Mouse (Mus musculus) urinary bladder, adult 2 months (tissue): ENCODE data around the gene Igdcc3. TPM values are rescaled to one million over a fixed set of nuclear protein-coding genes. Genes with fewer than 3 reads are reported as not detected.

Experiments
- DNase-seq: peaks from one replicate; pipeline ENCODE4 v3.0.0; 2022; ENCODE audit warnings: low spot score
- polyA plus RNA-seq: library from polyadenylated mRNA; depleted of rRNA; stranded (reverse); fragments of >200 nt; gene quantifications from 2 replicates; pipeline ENCODE4 v1.2.3, GENCODE M21; 2012

The Igdcc3 gene
- polyA plus RNA-seq, 1 experiment = 2.3 TPM

DNA sequence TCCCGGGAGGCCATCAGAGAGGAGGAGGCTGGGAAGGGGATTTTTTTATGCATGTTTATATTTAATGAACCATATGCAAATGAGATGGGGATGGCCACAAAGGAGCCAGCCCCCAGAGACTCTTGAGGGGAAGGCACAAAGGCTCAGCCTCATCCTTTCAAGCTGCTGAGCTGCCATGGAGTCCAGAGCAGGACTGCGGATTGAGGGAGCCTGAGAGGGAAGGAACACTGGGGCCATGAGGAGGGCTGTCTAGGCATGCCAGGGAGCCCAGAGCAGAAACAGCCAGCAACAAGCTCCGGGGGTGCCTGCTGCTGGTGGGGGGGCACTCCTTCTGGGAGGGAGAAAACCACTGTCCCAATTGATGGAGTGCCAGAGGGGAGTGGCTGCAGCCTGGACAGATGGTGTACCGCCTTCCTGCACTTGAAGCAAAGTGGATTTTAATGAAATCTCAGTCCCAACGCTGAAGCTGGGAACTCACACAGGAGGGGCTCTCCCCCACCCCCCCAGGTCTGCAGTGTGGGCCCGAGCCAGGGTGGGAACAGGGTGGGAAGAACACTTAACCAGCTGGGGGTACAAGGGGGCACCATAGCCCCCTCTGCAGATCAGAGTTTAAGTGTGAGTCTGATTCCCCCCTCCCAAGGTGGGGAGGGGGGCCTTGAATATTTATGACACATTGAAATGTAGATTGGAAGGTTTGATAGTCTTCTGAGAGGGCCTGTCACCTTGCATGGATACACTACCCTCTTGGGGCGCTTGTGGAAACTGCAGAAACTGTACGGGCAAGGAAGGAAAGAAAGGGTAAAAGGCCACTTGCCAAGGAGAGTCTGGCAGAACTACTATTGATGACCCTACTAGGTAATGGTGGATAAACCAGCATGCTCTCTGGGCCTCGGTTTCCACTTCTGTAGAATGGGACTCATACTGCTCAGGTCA is 35.2 kb downstream of the Igdcc3 start:
- DNase-seq = no peak

DNA sequence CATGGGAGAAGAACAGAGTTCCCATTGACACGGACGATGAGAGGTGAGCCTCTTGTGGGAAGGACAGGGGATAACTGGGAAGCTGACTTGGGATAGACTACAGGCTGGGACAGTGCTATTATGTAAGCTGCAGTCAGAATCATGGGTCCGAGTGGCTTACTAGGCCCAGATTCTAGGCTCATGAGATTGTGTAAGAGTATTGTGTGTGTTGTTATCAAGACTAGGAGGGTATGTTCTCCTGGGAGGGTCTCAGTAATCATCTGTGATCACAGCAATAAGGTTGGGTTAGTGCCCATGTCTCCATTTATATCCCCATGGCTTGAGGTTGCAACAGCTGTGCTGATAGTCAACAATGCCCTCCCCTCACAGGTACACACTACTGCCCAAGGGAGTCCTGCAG is 36.5 kb downstream of the Igdcc3 start:
- DNase-seq = no peak

DNA sequence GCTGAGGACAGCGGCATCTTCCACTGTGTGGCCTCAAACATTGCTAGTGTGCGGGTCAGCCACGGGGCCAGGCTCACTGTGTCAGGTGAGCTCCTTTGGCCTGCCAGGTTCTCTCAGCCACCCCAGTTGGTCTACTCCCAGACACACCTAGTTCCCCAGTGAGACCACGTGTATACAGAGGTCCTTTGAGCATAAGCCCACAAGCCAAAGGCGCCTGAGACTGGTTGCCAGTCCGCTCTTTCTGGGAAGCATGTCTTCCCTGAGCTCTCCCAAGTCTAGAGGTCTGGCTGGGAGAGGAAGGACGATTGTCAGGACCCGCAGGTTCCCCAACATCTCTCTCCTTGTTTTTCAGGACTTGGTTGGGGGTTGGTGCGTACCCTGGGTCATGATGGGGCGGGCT is 36.9 kb downstream of the Igdcc3 start:
- DNase-seq = no peak

- DNase-seq = no peak
Measured at GRCm38 (mm10) chr9:65178336-65179213, 37.6 kb downstream of the Igdcc3 start.

- no peak for DNase-seq
Measured at GRCm38 (mm10) chr9:65179817-65180624, 39.0 kb downstream of the Igdcc3 start.

DNA sequence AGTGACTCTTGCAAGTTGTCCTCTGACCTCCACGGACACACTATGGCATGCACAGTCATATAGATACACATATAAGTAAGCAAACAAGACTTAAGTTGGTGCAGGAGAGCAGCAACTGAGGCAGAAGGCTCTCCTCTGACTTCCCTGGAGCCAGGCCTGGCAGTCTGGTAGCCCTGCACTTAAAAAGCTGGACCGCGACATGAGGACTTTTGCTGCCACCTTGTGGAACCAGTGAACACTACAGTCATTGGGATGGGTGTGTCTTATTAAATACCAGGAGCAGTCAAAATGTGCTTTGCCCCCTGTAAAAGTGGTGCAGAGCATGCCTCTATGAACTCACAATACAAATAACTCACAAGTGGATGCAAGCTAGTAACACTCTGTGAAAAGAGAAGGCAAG is 47.6 kb downstream of the Igdcc3 start:
- no peak for DNase-seq

DNA sequence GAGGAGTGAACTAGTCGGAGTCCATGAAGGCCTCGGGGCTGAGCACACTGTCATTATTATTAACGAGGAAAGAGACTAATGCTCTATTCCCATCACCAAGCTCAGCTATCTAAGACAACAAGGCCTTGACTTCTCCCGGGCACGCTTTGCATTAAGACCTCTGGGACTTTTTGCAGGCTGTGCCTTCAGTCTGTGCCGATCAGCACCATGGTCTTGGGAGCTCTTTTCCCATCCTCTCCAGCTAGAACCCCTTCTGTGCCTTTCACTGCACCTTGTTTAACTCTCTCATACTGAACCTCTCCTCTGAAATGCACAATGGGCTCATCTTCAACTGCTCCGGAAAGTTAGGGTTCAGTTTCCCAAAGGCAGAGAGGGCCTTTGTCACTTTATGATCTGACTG is 49.3 kb downstream of the Igdcc3 start:
- DNase-seq = no peak

GRCm38 (mm10) chr9:65191389-65191754 is 50.4 kb downstream of the Igdcc3 start:
- DNase-seq = no peak

- DNase-seq = no peak
Measured at GRCm38 (mm10) chr9:65191755-65192469, 50.9 kb downstream of the Igdcc3 start.

DNA sequence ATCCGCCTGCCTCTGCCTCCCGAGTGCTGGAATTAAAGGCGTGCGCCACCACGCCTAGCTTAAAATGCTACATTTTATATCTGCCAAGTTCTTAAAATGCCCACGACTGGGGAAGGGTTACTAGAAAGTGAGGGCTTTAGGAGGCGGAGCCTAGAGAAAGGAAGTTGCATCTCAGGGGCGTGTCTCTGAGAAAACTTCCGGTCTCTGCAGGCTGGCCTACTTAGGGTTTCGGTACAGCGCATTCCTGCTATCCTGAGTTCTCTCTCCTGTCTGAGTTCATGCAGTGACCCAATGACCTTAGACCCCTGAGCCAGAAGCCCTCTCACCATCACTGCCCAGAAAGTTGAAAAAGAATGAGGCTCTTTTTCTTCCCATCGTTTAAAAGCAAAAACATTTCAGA is 52.2 kb downstream of the Igdcc3 start:
- DNase-seq = no peak

DNA sequence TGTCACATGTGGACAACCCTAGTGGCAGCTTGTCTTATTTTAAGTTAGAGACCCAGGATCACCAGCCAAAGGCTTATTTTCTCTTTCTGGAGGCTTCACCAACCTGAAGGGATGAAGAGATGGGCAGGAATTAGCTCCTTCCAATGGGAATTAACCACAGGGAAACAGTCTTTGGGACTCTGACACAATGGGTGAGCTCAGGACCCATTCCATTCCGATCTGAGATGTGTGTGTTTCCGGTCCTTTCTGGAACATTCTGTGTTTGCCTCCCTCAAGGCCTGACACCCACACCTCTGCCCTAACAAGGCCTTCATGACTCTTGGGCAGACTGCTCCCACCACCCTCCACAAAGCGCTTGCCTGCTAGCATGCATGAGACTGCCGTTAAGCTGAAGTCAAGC is 54.1 kb downstream of the Igdcc3 start, which contains the start of gene Parp16:
Parp16 (plus strand) TSS at position 301 of the 400 bp plus-strand sequence.
- DNase-seq = no peak

DNA sequence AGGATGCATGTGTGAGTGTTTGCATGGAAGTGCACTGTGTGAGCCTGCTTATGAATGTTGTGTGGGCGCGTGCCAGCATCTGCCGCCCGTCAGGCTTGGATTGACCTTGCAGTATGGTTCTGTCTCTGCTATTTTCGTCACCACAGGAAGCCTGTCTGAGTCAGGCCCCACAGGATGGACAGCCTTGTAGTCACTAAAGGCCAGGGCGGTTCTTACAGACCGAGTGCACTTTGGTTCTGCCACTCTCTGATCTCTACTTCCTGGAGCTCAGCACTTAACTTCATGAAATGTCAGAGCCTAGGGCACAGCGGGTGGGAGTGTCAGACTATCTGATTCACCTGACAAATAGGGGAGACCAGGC is 54.6 kb downstream of the Igdcc3 start:
- DNase-seq = no peak

DNA sequence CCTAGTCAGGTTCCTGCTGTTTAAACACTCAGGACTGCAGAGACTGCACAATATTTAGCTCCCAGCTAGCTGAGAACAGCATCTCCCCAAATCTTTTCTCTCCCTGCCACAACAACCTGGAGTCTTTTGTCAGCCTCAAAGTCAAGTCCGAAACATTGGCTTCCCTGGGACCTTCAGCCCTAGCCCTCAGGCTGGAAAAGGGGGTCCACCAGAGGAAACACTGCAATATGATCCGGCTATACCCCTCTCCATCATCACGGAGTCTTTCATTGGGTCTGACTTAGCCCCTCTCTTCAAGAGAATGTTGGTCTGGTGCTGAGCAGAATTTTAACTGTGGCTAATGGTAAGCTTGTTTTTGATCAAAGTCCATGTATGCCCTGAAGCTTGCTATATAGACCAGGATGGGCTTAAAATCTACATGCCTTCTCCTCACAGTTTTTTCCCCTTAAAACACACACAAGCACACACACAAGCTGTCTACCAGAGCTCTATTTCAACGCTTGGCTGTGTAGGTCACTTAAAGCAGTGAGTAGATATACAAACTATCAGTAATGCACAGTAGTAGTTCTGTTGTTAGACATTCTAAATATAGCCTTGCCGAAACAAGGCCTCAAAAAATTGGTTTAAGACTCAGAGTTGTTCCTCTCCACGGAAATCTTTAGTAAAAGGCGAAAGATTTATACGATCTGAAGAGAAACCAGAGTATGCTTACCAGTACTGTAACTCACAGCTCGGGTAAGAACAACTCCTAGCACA is 55.2 kb downstream of the Igdcc3 start:
- DNase-seq = no peak

DNA sequence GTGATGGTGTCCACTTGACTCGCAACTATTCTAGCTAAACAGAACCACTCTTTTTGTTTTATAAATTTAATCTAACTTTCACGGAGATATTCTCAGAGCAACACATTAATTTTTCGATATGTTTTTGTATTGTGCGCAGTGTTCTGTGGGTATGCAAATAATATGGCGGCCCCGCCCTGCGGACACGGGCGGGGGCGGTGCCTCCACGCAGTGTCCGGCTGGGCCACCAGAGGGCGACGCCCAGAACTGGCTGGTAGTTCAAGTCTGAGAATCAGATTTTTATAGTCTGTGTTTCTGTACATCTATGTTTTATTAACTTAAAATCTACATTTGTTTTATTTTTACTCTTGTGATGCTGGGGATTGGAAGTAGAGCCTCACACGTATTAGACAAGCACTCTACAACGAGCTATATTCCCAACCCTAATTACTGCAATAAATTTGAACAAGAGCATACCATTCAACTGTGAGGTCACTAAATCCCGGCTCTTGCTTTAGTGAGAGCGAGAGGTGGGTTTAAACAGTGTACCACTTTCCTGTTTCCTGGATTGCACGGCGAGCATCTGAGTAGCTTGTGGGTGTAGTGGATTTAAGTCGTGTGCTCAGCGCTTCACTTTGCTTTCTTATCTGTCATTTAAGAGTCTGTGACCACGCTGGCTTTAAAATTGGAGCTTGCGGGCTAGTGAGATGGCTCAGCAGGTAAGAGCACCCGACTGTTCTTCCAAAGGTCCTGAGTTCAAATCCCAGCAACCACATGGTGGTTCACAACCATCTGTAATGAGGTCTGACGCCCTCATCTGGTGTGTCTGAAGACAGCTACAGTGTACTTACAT is 56.0 kb downstream of the Igdcc3 start:
- DNase-seq = peak; percentile 91

DNA sequence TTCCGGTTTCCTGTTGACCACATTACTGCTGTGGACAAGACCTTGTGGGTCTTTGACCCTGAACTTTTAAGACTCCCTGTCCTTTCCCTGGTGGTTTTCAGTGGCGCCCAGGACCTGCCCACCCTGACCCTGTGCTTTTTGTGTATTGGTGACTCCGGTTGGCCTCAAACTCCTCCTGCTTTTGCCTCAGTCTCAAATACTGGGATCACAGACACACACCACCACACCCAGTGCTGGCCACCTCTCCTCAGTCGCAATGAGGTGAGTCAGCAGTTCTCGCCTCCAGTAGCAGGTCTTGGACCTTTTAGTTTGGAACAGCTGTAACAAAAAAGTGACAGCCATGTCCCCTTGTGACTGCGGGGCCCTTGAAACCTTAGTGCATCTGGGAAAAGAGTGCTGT is 56.8 kb downstream of the Igdcc3 start:
- no peak for DNase-seq

- DNase-seq = no peak
Measured at GRCm38 (mm10) chr9:65199723-65200122, 58.7 kb downstream of the Igdcc3 start.

DNA sequence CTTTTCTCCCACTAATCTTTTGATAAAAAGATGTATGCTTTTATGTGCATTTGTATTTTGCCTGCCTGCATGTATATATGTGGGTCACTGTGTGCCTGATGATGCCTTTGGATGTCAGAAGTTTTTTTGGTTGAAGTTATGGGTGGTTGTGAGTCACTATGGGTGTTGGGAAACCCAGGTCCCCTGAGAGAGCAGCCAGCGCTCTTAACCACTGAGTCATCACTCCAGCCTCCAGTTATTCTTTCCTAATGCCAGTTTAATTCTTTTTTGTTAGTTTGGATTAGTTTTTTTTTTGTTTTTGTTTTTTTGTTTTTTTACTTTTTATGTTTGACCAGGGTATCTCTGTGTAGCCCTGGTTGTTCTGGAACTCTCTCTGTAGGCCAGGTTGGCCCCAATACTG is 59.6 kb downstream of the Igdcc3 start:
- DNase-seq = no peak

- no peak for DNase-seq
Measured at GRCm38 (mm10) chr9:65201021-65201380, 60.0 kb downstream of the Igdcc3 start.

- DNase-seq = peak; percentile 52
Measured at GRCm38 (mm10) chr9:65201381-65202164, 60.6 kb downstream of the Igdcc3 start.
